Mouse (Mus musculus) T-helper 1 cell (primary cell): ENCODE data around the gene Prkcd.

Source experiments
- in situ Hi-C: fragments of 300-600 bp; cut with MboI, MseI; formaldehyde crosslinking; loops from one replicate; pipeline ENCODE4 v1.15.1; 2025; ENCODE audit warnings: high pct_unique_total_duplicates

Gene Prkcd

DNA sequence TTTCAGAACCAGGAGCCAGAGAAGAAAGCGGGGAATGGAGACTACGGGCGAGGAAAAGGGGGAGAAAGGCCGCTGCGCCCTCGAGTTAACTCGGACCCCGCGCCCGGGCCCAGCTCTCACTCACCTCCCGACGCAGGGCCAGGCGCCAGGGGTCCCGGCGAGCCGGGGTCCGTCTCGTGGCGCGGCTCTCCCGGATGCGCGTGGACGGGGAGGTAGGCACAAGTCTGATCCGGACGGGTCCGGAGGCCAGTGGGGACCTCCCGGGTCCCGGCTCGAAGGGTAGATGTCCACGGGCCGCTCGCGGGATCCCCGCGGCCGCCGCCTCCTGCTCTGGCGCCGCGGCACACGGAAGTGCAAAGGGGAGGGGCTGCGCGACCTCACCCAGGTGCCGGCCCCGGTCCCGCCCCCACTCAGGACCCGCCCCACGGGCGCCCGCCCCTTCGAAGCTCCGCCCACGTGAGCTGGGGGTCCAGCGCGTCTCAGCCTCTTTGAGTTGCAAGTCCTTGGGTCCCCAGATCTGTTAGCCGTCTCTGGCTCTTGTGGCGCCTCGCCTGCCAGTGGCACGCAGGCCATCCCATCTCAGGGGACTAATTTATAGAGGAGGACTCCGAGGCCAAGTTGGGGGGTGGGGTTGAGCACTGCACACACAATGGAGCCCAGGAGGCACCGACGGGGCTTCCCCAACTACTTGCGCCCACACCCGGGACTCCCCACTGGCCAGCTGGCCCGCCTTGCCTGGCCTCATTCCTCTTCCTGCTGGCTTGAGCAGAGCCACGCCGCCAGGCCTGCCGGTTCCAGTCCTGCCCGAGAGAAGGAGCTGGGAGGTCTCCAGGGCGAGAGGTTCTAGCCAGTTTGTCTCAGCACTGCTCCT lies at the start of gene Prkcd:
Prkcd (minus strand) TSS at position 355 of the 871 bp plus-strand sequence.
- in situ Hi-C loops, result loop anchor here (5.0 kb wide), 1 partner anchor 91 kb away; no protein-coding TSS in a partner anchor

DNA sequence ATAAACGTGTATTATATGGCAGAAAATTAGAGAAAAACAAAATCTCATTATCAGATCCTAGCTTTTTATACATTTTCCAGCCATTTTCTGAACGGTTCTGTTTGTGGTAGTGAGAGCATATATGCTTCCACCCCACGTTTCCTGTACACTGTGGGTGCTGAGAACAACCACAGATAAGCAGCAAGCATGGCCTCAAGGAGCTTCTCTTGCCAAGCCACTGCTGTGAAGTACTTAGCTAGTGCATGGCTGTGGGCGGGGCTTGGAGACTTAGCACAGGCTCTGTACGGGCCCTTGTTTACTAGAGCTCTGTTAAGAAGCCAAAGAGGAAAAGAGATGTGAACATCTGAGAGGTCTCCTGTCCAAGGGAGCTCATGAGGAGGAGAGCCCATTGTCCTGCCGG lies 48.9 kb upstream of the Prkcd start:
- in situ Hi-C loops, result loop anchor here (5.0 kb wide), 1 partner anchor 78 kb away; no protein-coding TSS in a partner anchor

DNA sequence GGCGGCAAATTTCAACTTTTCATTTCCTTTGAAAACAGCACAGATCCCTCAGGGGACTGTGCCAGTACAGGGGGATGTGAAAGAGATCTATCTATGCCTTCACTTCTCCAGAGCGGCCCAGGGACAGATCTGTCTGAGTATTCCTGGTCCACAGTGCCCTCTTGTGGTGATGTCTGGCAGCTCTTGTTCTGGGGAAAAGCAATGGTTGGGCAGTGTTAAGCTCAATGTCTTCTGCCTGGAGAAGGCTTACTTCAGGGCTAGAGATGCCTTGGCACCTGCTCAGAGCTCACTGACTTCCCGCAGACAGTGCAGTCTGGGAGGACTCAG lies 45.9 kb upstream of the Prkcd start:
- in situ Hi-C loops, result loop anchor here (5.0 kb wide), 1 partner anchor 75 kb away; no protein-coding TSS in a partner anchor

DNA sequence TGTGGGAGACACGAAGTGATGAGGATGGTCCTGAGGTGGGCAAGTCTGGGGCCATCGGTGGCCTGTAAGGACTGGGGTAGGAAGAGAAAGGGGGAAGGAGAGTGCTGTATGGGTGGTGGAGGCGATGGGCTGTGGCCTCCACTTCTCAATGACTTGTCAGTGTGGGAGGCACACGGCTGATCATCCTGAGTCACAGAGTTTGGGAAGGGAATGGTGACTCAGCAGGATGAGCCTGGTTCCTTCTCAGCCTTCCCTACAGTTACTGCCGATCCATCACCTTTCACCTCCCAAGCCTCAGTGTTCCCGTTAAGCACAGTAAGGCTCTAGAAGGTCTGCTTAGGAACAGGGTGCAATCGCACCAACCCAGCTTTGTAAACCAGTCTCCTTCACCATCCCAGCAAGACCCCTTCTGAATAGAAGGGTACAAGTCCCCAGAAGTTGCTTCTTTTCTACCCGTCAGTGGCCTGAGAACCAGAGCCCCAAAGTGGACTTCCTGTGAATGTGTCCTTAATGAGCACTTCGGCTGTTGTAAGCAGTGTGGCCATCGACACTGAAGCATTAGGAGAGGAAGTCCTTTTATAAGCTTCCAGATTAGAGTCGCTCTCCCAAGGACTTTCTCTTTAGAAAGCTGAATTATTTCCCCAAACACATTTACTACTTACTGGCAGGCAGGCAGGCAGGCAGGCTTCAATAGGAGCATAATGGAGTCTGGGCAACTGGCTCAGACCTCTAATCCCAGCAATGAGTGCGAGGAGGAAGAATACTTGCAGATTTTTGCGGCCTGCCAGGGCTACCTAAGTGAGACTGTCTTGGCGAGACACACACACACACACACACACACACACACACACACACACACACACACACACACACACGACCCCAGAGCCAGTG lies 45.3 kb upstream of the Prkcd start:
- in situ Hi-C loops, result loop anchor here (5.0 kb wide), 1 partner anchor 74 kb away; no protein-coding TSS in a partner anchor

DNA sequence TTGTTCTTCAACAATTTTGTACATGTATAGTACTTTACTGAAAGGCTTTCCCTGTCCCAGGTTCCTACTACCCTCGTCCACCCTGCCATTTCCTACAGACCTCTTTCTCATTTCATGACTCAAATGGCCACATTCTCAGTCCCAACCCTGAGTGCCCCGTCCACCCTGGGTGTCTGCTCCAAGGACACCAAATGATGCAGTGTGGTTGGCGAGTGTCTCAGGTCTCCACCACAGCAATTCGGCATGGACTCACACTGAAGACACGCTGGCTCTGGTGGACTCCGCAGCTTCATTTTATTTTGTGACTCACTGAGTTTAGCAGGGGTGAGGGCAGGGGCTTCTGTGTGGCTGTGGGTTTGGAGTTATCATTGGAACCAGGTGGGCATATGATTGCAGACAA lies 44.2 kb upstream of the Prkcd start:
- in situ Hi-C loops, result loop anchor here (5.0 kb wide), 1 partner anchor 73 kb away; no protein-coding TSS in a partner anchor

DNA sequence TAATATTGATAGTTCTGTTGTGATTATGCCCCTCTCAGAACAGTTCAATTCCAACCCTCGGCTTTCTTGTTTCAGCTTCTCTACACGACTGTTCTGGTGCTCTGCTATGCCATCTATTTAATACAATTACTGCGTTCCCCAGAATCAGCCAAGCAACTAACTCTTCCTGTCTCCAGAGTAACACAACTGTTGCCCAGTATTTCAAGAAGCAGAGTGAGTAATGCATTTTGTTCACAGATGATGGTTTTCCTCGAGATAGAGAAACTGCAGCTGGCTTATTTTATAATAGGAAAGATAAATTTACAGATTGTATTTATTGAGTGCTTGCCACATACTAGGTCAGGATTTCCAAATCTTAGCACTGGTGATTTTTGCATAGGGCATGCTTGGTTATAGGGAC lies 40.6 kb upstream of the Prkcd start:
- in situ Hi-C loops, result no loop called here

DNA sequence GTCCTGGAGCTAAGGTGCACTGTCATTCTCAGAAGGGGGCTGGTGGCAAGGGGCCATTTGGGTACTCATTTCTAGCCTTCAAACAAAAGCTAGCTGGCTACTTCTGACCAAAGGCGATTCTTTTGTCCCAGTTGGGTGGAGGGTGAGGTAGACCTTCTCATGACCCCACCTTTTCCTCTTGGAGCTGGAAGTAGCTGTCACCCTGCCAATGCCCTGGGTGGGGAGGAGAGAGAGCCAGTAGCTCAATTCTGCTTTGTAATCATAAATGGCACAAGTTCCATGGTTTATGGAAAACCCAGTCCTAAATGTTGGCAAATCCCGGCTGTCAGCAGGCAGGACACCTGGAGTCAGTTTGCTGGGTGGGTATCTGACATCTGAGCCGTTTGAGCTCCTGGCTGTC lies 40.1 kb upstream of the Prkcd start:
- in situ Hi-C loops, result no loop called here

DNA sequence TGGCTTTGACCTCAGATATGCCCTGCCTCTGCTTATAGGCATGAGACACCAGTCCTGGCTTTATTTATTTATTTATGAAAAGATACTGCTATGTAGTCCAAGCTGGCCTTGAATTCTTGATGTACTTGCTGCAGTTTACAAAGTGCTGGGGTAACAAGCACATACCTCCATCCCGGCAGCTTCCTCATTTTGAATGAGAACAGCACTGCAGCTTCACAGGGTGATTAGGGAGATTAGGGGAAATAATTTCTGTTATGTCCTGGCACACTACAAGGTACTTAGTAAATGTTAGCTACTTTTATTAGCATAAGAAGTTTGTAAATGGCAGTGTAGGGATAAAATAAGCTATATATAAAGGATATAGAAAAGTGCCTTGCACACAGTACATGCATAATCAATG lies 29.5 kb upstream of the Prkcd start:
- in situ Hi-C loops, result no loop called here

DNA sequence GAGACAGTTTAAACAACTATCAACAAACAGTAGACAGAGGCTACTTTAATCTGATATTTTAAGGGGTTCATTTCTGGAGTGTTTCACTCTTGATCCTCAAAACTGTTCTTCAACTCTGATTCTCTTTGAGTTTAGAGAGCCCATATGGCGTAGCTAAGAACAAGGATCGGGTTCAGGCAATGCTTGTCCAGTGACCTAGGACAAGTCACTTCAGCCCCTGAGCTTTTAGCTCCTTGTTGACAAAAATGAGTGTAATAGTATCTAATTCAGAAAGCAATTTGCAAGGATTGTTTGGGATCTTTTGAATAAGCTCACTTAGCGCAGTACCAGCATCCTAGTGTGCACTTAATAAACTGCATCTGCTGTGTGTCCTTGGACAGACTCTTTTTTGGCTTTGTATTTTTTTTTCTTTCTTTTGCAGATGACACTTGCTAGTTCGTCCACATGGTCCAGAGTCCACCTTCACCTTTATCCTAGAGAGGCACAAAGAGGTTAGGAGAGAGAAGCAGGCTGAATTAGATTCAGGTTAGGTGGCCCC lies 28.8 kb upstream of the Prkcd start:
- in situ Hi-C loops, result no loop called here

DNA sequence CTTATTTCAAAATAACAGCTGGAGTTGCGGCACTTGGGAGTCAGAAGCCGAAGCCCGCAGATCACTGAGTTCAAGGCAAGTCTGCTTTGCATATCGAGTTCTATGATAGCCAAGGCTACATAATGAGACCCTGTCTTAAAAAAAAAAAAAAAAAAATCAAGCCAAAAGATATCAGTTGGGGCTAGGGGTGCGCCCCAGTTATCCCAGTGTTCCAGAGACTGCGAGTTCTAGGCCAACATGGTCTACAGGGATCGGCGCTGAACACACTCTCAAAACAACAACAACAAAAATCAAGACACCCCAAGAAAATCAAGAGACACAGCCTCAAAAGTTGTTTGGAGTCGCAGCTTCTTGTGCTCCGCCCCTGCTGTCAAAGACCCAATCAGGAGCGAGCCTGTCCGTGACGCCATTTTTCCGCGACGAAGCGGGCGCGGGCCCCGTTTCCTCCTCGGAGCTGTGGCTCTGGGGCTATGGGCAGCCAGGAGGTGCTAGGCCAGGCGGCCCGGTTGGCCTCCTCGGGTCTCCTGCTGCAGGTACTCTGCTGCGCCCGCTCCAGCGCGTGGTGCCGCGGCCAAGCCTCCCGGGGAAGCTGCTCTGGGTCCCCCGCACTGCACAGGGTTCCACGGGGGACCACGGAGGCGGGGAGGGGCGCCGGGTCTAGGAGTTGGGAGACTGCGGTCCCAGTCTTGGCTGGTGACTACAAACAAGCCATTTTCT lies 28.1 kb upstream of the Prkcd start, which contains the start of gene Rft1:
Rft1 (plus strand) TSS at position 418 of the 717 bp plus-strand sequence.
- in situ Hi-C loops, result no loop called here

DNA sequence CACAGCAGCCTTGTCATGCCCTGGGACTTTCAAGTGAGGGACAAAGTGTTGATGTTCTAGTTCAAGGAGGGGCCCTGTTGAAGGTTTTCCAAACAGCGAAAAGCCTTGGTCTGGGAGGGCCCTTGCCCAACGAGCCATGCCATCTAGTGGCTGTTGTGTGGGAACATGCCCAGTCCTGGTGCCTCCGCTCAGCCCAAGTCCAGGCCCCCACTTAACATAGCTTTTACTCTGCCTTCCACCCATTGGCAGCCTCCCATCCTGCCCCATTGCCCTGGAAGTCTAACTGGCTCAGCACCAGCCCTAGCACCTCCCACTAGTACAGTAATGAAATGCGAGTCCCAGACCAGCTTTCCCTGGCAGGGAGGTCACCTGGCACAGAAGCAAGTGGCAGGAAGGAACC lies 25.0 kb upstream of the Prkcd start:
- in situ Hi-C loops, result no loop called here

DNA sequence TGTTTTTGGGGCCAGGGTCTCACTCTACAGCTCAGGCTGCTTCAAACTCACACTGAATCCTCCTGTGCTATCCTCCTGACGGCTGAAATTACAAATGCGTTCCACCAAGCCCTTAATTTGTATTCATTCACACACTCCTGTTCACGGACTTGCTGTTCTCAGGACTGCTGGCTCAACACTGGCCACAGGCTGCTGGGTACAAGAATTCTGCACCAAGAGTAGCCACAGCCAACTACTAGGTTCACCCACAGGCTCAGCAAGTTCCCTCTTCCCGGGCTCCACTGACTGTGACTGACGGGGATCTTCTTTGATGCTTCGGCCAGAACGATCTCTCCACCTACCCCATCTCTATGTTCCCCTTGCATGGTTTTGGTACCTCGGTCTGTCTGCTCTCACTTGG lies 23.7 kb upstream of the Prkcd start:
- in situ Hi-C loops, result no loop called here

DNA sequence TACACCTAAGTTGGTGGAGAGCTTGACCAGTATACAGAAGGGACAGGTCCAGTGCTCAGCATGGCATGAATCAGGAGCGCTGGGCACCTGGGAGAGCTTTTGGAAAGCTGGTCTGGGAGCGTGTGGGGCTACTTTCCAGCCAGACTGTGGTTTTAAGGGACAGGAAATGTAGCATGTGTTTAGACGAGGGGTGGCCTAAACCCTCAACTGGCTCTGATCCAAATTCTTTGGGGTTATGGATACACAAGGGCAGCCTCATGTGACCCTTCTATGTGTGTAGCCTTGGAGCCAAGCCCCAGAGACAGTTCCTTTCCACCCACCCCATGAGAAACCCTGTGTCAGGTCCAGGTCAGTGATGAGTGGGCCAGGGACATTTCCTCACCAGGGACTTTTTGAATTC lies 22.5 kb upstream of the Prkcd start:
- in situ Hi-C loops, result no loop called here

DNA sequence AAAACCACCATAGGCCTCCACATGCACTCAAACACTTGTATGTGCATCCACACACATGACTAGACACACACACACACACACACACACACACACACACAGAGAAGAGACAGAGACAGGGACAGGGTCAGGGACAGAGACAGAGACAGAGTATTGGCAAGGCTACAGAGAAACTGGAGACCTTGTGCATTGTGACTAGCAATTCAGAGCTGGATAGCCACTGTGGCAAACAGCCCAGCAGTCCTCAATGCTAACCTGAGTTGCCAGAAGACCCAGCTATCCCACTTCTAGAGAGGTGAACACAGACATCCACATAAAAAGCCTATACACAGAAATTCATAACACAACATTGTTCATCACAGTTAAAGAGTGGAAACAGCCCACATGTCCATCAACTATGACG lies 20.5 kb upstream of the Prkcd start:
- in situ Hi-C loops, result no loop called here

DNA sequence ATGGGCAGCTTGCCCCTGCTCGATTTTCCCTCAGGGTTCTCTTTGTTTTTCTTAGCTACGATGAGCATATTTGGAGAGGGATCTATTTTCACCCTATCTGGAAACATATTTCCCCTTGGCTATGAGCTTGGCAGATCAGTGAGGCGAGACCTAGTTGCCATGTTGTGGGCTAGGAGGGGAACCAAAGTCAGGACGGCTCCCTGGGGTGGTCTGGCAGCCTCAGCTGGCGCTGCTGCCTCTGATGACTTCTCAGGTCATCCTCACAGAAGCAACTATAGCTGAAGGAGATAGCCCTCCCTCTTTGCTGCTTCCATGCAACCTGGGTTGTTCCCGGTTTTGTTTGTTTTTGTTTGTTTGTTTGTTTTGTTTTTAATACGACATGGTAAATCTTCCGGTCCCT lies 19.1 kb upstream of the Prkcd start:
- in situ Hi-C loops, result no loop called here

DNA sequence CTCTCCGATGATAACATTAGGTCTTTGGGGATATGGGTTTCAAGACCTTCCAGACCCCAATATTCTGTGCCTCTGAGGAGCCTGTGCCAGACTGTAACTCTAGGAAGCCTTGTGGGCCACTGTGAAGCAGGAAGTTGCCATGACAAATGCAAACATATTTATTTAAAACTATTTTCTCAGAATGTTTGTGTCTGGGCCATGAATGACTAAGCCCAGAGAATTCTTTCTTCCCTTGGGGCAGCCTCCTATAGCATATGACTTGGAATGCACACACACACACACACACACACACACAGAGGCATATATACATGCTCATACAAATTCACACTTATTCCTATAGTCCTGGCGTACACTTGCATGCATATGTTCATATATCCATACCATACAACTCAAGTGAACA lies 18.0 kb upstream of the Prkcd start:
- in situ Hi-C loops, result no loop called here

DNA sequence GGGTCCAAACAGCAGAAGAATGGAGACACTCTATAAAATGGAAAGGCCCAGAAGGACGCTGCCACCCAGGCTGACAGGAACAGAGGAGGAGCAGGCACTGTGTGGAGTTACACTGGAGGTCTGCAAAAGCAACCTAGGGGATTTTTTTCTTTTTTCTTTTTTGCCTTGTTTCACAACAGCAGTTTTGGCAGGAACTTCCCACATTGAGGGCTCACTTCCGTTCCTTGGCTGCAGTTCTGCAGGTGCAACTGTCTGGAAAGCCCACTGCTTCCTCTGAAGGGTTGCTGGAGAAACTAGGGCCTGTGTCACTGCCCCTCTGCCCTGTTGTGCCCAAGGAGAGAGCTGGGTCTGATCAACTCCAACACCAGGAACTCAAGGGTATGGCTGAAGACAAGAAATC lies 15.7 kb upstream of the Prkcd start:
- in situ Hi-C loops, result no loop called here

DNA sequence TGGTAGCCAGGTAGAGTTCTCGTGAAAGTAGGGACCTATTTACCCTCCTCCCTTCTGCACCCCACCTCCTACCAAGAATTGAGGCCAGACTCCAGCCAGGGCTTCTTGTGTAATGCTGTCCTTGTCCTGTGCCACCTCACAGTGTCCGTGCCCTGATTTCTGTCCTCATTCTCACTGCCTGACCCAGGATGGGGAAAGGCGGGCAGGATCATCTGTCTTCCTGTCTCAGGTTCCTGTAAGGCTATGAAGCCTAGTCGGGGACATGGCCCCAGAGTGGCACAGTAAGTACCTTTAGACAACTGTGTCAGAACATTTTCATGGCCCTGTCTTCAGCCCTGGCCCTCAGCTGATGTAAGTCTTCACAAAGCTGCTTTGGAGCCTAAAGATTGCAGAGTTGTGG lies 12.7 kb upstream of the Prkcd start:
- in situ Hi-C loops, result no loop called here

DNA sequence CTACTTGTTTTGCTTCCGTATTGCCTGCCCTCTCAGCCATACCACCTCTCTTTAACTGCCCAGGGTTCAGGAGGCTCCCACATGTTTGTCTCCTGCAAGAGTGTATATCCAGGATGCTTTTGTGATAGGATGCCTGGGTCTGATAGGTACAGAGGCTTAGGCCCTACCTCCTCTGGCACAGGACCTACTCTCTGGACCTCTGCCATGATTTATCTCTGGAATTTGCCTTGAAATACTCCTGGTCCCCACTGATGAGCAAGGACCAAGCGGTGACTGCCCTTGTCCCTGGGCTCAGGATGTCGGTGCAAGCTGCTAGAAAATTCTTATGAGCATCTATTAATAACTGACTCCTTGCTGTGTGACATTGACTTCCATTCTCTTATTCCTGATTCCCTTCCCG lies 12.0 kb upstream of the Prkcd start:
- in situ Hi-C loops, result no loop called here

DNA sequence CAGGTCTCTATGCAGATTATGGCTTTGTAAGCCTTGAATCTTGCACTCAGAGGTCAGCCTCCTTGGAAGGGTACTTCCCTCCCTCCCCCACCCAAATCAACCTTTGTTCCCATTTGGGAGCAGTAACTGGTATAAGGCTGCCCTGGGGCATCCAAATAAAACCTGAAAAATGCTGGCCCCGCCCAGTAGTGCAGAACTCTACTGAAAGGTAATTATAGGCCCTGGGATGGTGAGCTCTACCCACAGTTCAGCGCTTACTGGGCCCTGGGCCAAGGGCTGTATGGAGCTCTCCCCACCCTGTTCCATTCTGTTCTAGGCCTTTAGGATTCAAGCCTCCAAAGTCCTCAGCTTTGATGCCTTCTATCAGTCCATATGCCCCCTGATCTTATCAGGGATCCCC lies 11.1 kb upstream of the Prkcd start:
- in situ Hi-C loops, result no loop called here

DNA sequence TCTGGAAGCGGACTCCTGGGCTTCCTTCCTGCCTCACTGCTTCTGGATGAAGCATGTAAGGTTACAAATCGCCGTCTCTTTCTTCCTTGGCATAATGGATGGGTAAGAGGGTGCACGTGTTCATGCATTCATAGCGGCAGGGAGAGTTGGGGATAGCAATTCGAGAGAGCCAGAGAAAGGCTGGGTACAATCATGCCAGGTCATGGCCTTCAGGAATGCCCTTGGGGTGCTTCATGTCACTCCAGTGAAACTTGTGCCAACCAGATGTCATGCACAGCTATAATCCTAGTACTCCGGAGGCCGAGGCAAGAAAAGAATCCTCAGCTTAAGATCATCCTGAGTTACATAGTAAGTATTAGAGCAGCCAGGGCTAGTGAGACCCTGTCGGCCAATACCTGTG lies 10.5 kb upstream of the Prkcd start:
- in situ Hi-C loops, result no loop called here
